Mouse (Mus musculus): ENCODE results near the gene Wdr18. TPM values are rescaled to one million over a fixed set of nuclear protein-coding genes. Genes with fewer than 3 reads are reported as not detected.

The Wdr18 gene
- total and polyA plus RNA-seq, 3 experiments: 54.2 to 92.1 (median 70.8) TPM

GRCm38 (mm10) chr10:79945507-79946234, 14.3 kb upstream of the Wdr18 start:
- no peak overlapping the region for H3K4me3 ChIP-seq (replicated peaks in 1 of 3; ENCODE audit: low read depth in 2 of 3, low read length in 2 of 3, poor library complexity in 1 of 3)
- H3K79me2 ChIP-seq (replicated peaks; ENCODE audit: control insufficient read depth, extremely low read depth, insufficient read depth, poor library complexity, severe bottlenecking): peaks cover 58% of the 10 kb centered on the region
- H3K9me3 ChIP-seq (replicated peaks; ENCODE audit: low read length): no peaks in the 10 kb centered on the region

GRCm38 (mm10) chr10:79946752-79947322, 13.1 kb upstream of the Wdr18 start:
- peaks cover 34 to 71% of the 10 kb centered on the region in 2 experiments for H3K4me1 ChIP-seq (ENCODE audit: control insufficient read depth in 1 of 2, insufficient read depth in 2 of 2)
- H3K27me3 ChIP-seq (replicated peaks): no peaks in the 10 kb centered on the region
- no peak overlapping the region for H3K9ac ChIP-seq (ENCODE audit: insufficient read depth, low read depth)
- no peak for DNase-seq (ENCODE audit: extremely low read depth)
- peaks cover 49% of the 10 kb centered on the region for H3K79me2 ChIP-seq (replicated peaks; ENCODE audit: control insufficient read depth, extremely low read depth, insufficient read depth, poor library complexity, severe bottlenecking)
- H3K27ac ChIP-seq (ENCODE audit: insufficient read depth, low read depth): 0 out of 2 replicates have a peak overlapping the region, but pooled peaks have one; percentile 8
- TF ChIP-seq HCFC1 (IDR thresholded peaks at IDR 0.05; ENCODE audit: low read depth, low read length) (no peak), POLR2A (IDR thresholded peaks at IDR 0.05; ENCODE audit: low read depth, low read length) (0 out of 2 replicates have a peak, but pooled peaks have one; percentile 24)
- H3K9me3 ChIP-seq (replicated peaks; ENCODE audit: low read length): no peaks in the 10 kb centered on the region
- no peak overlapping the region for H3K4me3 ChIP-seq (replicated peaks in 1 of 3; ENCODE audit: low read depth in 2 of 3, low read length in 2 of 3, poor library complexity in 1 of 3)
- dilution Hi-C loops (cut with MboI; ENCODE audit: extremely low pct_ligation_motif_present, extremely low pct_unique_long_range_greater_than_20kb, low sequenced_read_pairs): no loop called here
- no peak overlapping the region for H3K4me2 ChIP-seq (ENCODE audit: insufficient read depth, low read depth, poor library complexity, severe bottlenecking)
- H3K36me3 ChIP-seq (replicated peaks in 1 of 2; ENCODE audit: control insufficient read depth in 1 of 2, insufficient read depth in 1 of 2, low read length in 1 of 2): peaks cover 66 to 92% of the 10 kb centered on the region in 2 experiments
- in situ Hi-C loops (cut with MboI; ENCODE audit: low pct_ligation_motif_present, low pct_unique_long_range_greater_than_20kb, low sequenced_read_pairs): no loop called here

More at GRCm38 (mm10) chr10:79945507-79946234, 14.3 kb upstream of the Wdr18 start:
- no peak for DNase-seq (ENCODE audit: extremely low read depth)
- in situ Hi-C loops (cut with MboI; ENCODE audit: low pct_ligation_motif_present, low pct_unique_long_range_greater_than_20kb, low sequenced_read_pairs) (no loop called here), dilution Hi-C loops (cut with MboI; ENCODE audit: extremely low pct_ligation_motif_present, extremely low pct_unique_long_range_greater_than_20kb, low sequenced_read_pairs) (no loop called here)
- H3K4me2 ChIP-seq (ENCODE audit: insufficient read depth, low read depth, poor library complexity, severe bottlenecking): no peak overlapping the region
- no peaks in the 10 kb centered on the region for H3K27me3 ChIP-seq (replicated peaks)
- TF ChIP-seq UBTF (IDR thresholded peaks at IDR 0.05; ENCODE audit: low read depth, low read length): no peak
- no peak for TF ChIP-seq RCOR1 (conservative IDR thresholded peaks at IDR 0.05; ENCODE audit: low read depth, low read length)
- TF ChIP-seq ELF1 (IDR thresholded peaks at IDR 0.05; ENCODE audit: low read depth, low read length): no peak
- no peak for TF ChIP-seq CHD1 (IDR thresholded peaks at IDR 0.05; ENCODE audit: low read depth, low read length)
- no peak for TF ChIP-seq ZNF384 (IDR thresholded peaks at IDR 0.05; ENCODE audit: low read depth, low read length)
- TF ChIP-seq IRF4 (IDR thresholded peaks at IDR 0.05; ENCODE audit: low read depth, low read length): no peak
- TF ChIP-seq USF1 (IDR thresholded peaks at IDR 0.05; ENCODE audit: low read depth, low read length): no peak
- TF ChIP-seq USF2 (conservative IDR thresholded peaks at IDR 0.05; ENCODE audit: low read depth, low read length): no peak
- TF ChIP-seq MYC (IDR thresholded peaks at IDR 0.05; ENCODE audit: low read depth, low read length): no peak
- TF ChIP-seq CHD2 (IDR thresholded peaks at IDR 0.05; ENCODE audit: low read length): no peak
- no peak for TF ChIP-seq HCFC1 (IDR thresholded peaks at IDR 0.05; ENCODE audit: low read depth, low read length)
- TF ChIP-seq POLR2AphosphoS2 (IDR thresholded peaks at IDR 0.05; ENCODE audit: low read depth, low read length): no peak
- no peak for TF ChIP-seq E2F4 (IDR thresholded peaks at IDR 0.05; ENCODE audit: insufficient replicate concordance, low read depth, low read length)
- TF ChIP-seq SMC3 (IDR thresholded peaks at IDR 0.05; ENCODE audit: low read depth, low read length): no peak
- no peak for TF ChIP-seq ZMIZ1 (IDR thresholded peaks at IDR 0.05; ENCODE audit: low read depth, low read length)
- TF ChIP-seq EP300 (IDR thresholded peaks at IDR 0.05; ENCODE audit: low read length): no peak
- no peak for TF ChIP-seq MXI1 (IDR thresholded peaks at IDR 0.05; ENCODE audit: low read depth, low read length)
- no peak for TF ChIP-seq MAFK (IDR thresholded peaks at IDR 0.05; ENCODE audit: insufficient replicate concordance, low read length)
- TF ChIP-seq JUND (conservative IDR thresholded peaks at IDR 0.05; ENCODE audit: low read depth, low read length): no peak
- TF ChIP-seq ZC3H11A (IDR thresholded peaks at IDR 0.05; ENCODE audit: low read depth, low read length): no peak
- no peak overlapping the region for H3K9ac ChIP-seq (ENCODE audit: insufficient read depth, low read depth)
- H3K36me3 ChIP-seq (replicated peaks in 1 of 2; ENCODE audit: control insufficient read depth in 1 of 2, insufficient read depth in 1 of 2, low read length in 1 of 2): peaks cover 61 to 87% of the 10 kb centered on the region in 2 experiments
- H3K4me1 ChIP-seq (ENCODE audit: control insufficient read depth in 1 of 2, insufficient read depth in 2 of 2): peaks cover 44 to 82% of the 10 kb centered on the region in 2 experiments
- peak overlapping the region; percentile 89 for H3K27ac ChIP-seq (ENCODE audit: insufficient read depth, low read depth)
